Mouse (Mus musculus) testis, postnatal 10 days (tissue): ENCODE data around the gene Slc1a4.

Source experiments
- DNase-seq: peaks from one replicate; pipeline ENCODE4 v3.0.0; 2021; ENCODE audit warnings: low spot score

The Slc1a4 gene

GRCm38 (mm10) chr11:20325073-20325694 is 7.3 kb downstream of the Slc1a4 start:
- no peak for DNase-seq

GRCm38 (mm10) chr11:20324006-20324405 is 8.5 kb downstream of the Slc1a4 start:
- no peak for DNase-seq

GRCm38 (mm10) chr11:20322366-20322765 is 10.1 kb downstream of the Slc1a4 start:
- DNase-seq: no peak

- DNase-seq: no peak
These were observed 11.9 kb downstream of the Slc1a4 start for GRCm38 (mm10) chr11:20320661-20321060.

GRCm38 (mm10) chr11:20318659-20319454 is 13.7 kb downstream of the Slc1a4 start:
- DNase-seq: no peak

GRCm38 (mm10) chr11:20313576-20313975 is 18.9 kb downstream of the Slc1a4 start:
- DNase-seq: no peak

- DNase-seq: no peak
These were observed 23.5 kb downstream of the Slc1a4 start for GRCm38 (mm10) chr11:20309044-20309443.

- DNase-seq: no peak
These were observed 25.1 kb downstream of the Slc1a4 start for GRCm38 (mm10) chr11:20307409-20307808.

- no peak for DNase-seq
These were observed 26.9 kb downstream of the Slc1a4 start for GRCm38 (mm10) chr11:20305641-20306040.

- DNase-seq: peak; percentile 81
These were observed 28.2 kb downstream of the Slc1a4 start for GRCm38 (mm10) chr11:20304341-20304740.

GRCm38 (mm10) chr11:20301332-20301731 is 31.2 kb downstream of the Slc1a4 start:
- DNase-seq: no peak

GRCm38 (mm10) chr11:20300850-20301249 is 31.7 kb downstream of the Slc1a4 start:
- DNase-seq: no peak

- DNase-seq: no peak
These were observed 32.6 kb downstream of the Slc1a4 start for GRCm38 (mm10) chr11:20299900-20300299.

GRCm38 (mm10) chr11:20284463-20284862 is 48.0 kb downstream of the Slc1a4 start:
- DNase-seq: peak; percentile 1

GRCm38 (mm10) chr11:20282601-20283219 is 49.8 kb downstream of the Slc1a4 start:
- peak; percentile 21 for DNase-seq

- DNase-seq: no peak
These were observed 51.5 kb downstream of the Slc1a4 start for GRCm38 (mm10) chr11:20280982-20281381.

GRCm38 (mm10) chr11:20278702-20279101 is 53.8 kb downstream of the Slc1a4 start:
- no peak for DNase-seq

- no peak for DNase-seq
These were observed 55.4 kb downstream of the Slc1a4 start for GRCm38 (mm10) chr11:20277106-20277505.

- DNase-seq: no peak
These were observed 56.5 kb downstream of the Slc1a4 start for GRCm38 (mm10) chr11:20275974-20276373.

GRCm38 (mm10) chr11:20269885-20270284 is 62.6 kb downstream of the Slc1a4 start:
- DNase-seq: no peak

- DNase-seq: no peak
These were observed 69.7 kb downstream of the Slc1a4 start for GRCm38 (mm10) chr11:20262628-20263380.

GRCm38 (mm10) chr11:20254791-20255190 is 77.7 kb downstream of the Slc1a4 start:
- no peak for DNase-seq
